Mouse (Mus musculus) heart, postnatal 0 days (tissue): ENCODE measurements around the gene Dusp19. TPM values are rescaled to one million over a fixed set of nuclear protein-coding genes. Genes with fewer than 3 reads are reported as not detected.

Source experiments
- ATAC-seq: fragments of 200-750 bp; cut with Nextera tagmentation; 2 replicates; pipeline ENCODE4 v1.8.0; 2017; ENCODE audit warnings: low read depth, moderate number of reproducible peaks, moderate library complexity; ENCODE audit not compliant: insufficient read depth
- DNase-seq: peaks from one replicate; pipeline ENCODE4 v3.0.0-alpha.2; 2016; ENCODE audit warnings: low spot score
- H3K27ac ChIP-seq: fragments of 300-500 bp; sonication (generic); 2 replicates; pipeline ENCODE4 v1.5.1; 2014; ENCODE audit warnings: low read depth, mild to moderate bottlenecking
- H3K27me3 ChIP-seq: fragments of 300-500 bp; sonication (generic); 2 replicates; pipeline ENCODE4 v1.6.1; 2014; ENCODE audit warnings: low read length, mixed read lengths; ENCODE audit not compliant: control insufficient read depth, insufficient read depth
- H3K36me3 ChIP-seq: fragments of 300-500 bp; sonication (generic); replicated peaks from 2 replicates; pipeline ENCODE4 v1.6.1; 2014; ENCODE audit warnings: low read length, mixed read lengths; ENCODE audit not compliant: control insufficient read depth, insufficient read depth
- H3K4me1 ChIP-seq: fragments of 300-500 bp; sonication (generic); 2 replicates; pipeline ENCODE4 v1.6.1; 2014; ENCODE audit warnings: antibody characterized with exemption; ENCODE audit not compliant: control insufficient read depth, insufficient read depth
- H3K4me2 ChIP-seq: fragments of 300-500 bp; sonication (generic); 2 replicates; pipeline ENCODE4 v1.6.1; 2014; ENCODE audit warnings: low read depth, mild to moderate bottlenecking, low read length, moderate library complexity
- H3K4me3 ChIP-seq: fragments of 300-500 bp; sonication (generic); 2 replicates; pipeline ENCODE4 v1.5.1; 2014; ENCODE audit warnings: low read depth, low read length
- H3K9ac ChIP-seq: fragments of 300-500 bp; sonication (generic); replicated peaks from 2 replicates; pipeline ENCODE4 v1.6.1; 2014; ENCODE audit warnings: low read depth, low read length, mixed read lengths
- H3K9me3 ChIP-seq: fragments of 300-500 bp; sonication (generic); replicated peaks from 2 replicates; pipeline ENCODE4 v1.6.1; 2016; ENCODE audit warnings: low read length; ENCODE audit not compliant: control insufficient read depth
- CTCF ChIP-seq: IDR thresholded peaks from 2 replicates; pipeline ENCODE4 v1.5.1; 2016; ENCODE audit warnings: antibody characterized with exemption, control low read depth, low read depth
- EP300 ChIP-seq: IDR thresholded peaks from 2 replicates; pipeline ENCODE4 v1.6.1; 2016; ENCODE audit warnings: antibody characterized with exemption, low read depth
- WGBS: fragments of 180-500 bp; shearing (Covaris S2); extraction: QIAGEN DNeasy Blood & Tissue Kit; methylation state at CpG from one replicate; pipeline ENCODE4 v1.1.7; 2014; 5-methylcytosine and 5-hydroxymethylcytosine counted together
- polyA plus RNA-seq: library from polyadenylated mRNA; unstranded; fragments of >200 nt; fragmentation: Nextera tagmentation; extraction: Ambion mirVana; gene quantifications from 2 replicates; pipeline ENCODE4 v1.2.1, GENCODE M21; 2015
- total RNA-seq: library from RNA; depleted of rRNA; stranded (reverse); fragments of >200 nt; gene quantifications from 2 replicates; pipeline ENCODE4 v1.2.3, GENCODE M21; 2014; ENCODE audit warnings: low replicate concordance

The Dusp19 gene
- total and polyA plus RNA-seq, 2 experiments from 2014 or later: 9.1 to 11.0 TPM

GRCm38 (mm10) chr2:80580311-80580961 lies 36.4 kb upstream of the Dusp19 start:
- TF ChIP-seq CTCF (no peak), EP300 (no peak)
- ATAC-seq: peak; percentile 75
- DNase-seq: peak; percentile 48
- Histone ChIP-seq H3K4me2 (peak overlapping the region; percentile 71), H3K9me3 (no peaks in the 10 kb centered on the region), H3K9ac (peak overlapping the region; percentile 98), H3K36me3 (no peaks in the 10 kb centered on the region), H3K4me3 (peak overlapping the region; percentile 88), H3K27me3 (no peaks in the 10 kb centered on the region), H3K27ac (peak overlapping the region; percentile 100), H3K4me1 (peaks cover 14% of the 10 kb centered on the region; the same call in 1 of the 2 replicates)
- WGBS: under 1% methylated on average over 49 of the region's 65 CpGs

GRCm38 (mm10) chr2:80581043-80581711 lies 35.7 kb upstream of the Dusp19 start, which contains the start of gene Nckap1:
Gene Nckap1 (minus strand): TSS chr2:80581380.
- Histone ChIP-seq H3K9me3 (no peaks in the 10 kb centered on the region), H3K4me2 (peak within 1 kb of the TSS; percentile 71), H3K9ac (peak within 1 kb of the TSS; percentile 98), H3K36me3 (no peaks in the 10 kb centered on the region), H3K27me3 (no peaks in the 10 kb centered on the region), H3K4me1 (peaks cover 14% of the 10 kb centered on the region; the same call in 1 of the 2 replicates), H3K27ac (peak within 1 kb of the TSS; percentile 100), H3K4me3 (peak within 1 kb of the TSS; percentile 88)
- ATAC-seq: peak; percentile 96
- peak; percentile 51 for TF ChIP-seq CTCF
- no peak for TF ChIP-seq EP300
- peak; percentile 81 for DNase-seq
- under 1% methylated on average over 75 of the region's 88 CpGs for WGBS

DNA sequence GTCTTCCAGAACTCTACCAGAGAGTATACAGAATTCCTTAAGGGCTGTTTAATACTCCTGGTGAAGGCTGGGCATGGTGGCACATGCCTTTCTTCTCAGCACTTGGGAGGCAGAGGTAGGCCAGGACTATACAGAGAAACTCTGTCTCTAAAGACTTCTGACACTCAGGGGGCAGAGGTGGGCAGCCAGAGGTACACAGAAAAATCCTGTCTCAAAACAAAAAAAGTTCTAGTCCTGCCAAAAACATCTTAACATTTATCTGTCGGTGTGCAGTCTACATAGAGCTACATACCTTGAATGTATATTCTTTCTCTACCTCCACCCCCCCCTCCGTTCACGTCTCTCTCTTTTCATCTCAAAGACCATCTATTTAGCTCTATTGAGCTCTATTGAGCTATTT lies 34.5 kb upstream of the Dusp19 start:
- Histone ChIP-seq H3K36me3 (no peaks in the 10 kb centered on the region), H3K4me3 (no peak overlapping the region), H3K27ac (no peak overlapping the region), H3K9me3 (no peaks in the 10 kb centered on the region), H3K27me3 (no peaks in the 10 kb centered on the region), H3K4me1 (peaks cover 8% of the 10 kb centered on the region; the same call in 1 of the 2 replicates), H3K9ac (no peak overlapping the region), H3K4me2 (no peak overlapping the region)
- 88% methylated on average over 3 of the region's 3 CpGs for WGBS
- TF ChIP-seq EP300: no peak
- no peak for TF ChIP-seq CTCF
- ATAC-seq (no peak), DNase-seq (no peak)

GRCm38 (mm10) chr2:80594215-80594918 lies 22.5 kb upstream of the Dusp19 start:
- Histone ChIP-seq H3K27me3 (no peaks in the 10 kb centered on the region), H3K4me1 (no peaks in the 10 kb centered on the region), H3K36me3 (no peaks in the 10 kb centered on the region), H3K4me3 (no peak overlapping the region), H3K9me3 (no peaks in the 10 kb centered on the region), H3K27ac (no peak overlapping the region), H3K9ac (no peak overlapping the region), H3K4me2 (no peak overlapping the region)
- ATAC-seq (no peak), DNase-seq (no peak)
- no peak for TF ChIP-seq CTCF
- no peak for TF ChIP-seq EP300
- WGBS: 68% methylated on average over 4 of the region's 4 CpGs

GRCm38 (mm10) chr2:80596960-80597359 lies 19.9 kb upstream of the Dusp19 start:
- ATAC-seq: no peak
- no peaks in the 10 kb centered on the region for H3K4me1 ChIP-seq
- DNase-seq: no peak
- H3K27ac ChIP-seq: no peak overlapping the region
- H3K4me3 ChIP-seq: no peak overlapping the region
- WGBS: 64% methylated on average over 5 of the region's 5 CpGs
- no peak overlapping the region for H3K4me2 ChIP-seq
- no peaks in the 10 kb centered on the region for H3K27me3 ChIP-seq
- no peaks in the 10 kb centered on the region for H3K36me3 ChIP-seq
- TF ChIP-seq CTCF: no peak
- no peak for TF ChIP-seq EP300
- H3K9ac ChIP-seq: no peak overlapping the region
- H3K9me3 ChIP-seq: no peaks in the 10 kb centered on the region
